Mouse (Mus musculus) cerebellum, postnatal 14 days (tissue): Measurements from ENCODE around the gene Dlk2.
A peak's percentile ranks its signal among the peaks of the same experiment; 100 is the strongest.

Experiments used
- DNase-seq, 2 experiments: peaks; one replicate each; pipeline ENCODE4 v3.0.0; 2021; ENCODE audit warnings: mixed read lengths in 2 of 2

The Dlk2 gene

DNA sequence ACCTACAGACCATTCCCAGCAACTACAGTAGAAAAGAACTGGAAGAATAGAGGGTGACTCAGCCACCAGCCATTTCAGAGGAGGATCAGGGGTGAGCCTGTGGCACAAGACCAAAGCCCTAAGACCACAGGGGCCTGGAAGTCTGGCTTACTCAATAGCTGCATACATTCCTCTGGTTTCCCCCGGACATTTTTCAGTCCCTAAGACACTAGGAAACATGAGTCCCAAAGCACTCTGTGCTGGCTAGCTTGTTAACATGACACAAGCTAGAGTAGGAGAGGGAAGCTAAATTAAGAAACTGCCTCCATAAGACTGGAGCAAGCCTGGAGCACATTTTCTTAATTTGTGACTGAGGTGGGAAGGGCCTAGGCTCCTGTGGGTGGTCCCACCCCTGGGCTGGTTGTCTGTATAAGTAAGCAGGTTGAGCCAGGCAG, 23.4 kb upstream of the Dlk2 start:
- no peak for DNase-seq

DNA sequence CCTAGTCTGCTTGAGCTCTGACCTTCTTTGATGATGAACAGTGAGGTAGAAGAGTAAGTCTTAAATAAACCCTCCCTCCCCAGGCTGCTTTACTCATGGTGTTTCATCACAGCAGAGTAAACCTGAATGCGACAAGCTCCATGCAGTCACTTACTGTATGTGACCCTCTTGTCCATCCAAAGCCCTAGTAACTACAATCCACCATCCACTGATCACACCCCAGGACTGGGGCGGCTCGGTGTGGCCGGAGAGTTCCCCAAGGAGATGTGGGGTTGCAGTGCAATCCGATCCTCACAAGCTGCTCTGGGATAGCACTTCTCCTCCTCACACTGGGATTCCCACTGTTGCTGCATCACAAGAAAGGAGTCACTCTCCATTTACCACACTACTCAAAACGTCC, 22.8 kb upstream of the Dlk2 start:
- no peak for DNase-seq

DNA sequence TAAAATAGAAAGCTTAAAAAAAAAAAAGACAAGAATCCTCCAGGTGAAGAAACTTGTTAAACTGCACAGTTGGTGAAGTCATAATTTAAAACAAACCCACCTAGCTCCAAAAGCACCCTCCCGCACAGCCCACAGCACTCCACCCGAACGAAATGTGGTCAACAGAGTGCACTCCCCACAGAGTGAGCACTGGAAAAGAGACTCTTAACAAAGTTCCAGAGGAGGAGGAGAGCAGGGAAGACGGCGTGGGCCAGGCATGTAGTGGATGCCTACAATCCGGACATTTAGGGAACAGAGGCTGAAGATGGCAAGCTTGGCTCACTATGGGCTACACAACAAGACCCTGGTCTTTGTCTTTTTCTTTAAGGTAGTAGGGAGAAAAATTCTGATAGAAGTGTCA, 22.2 kb upstream of the Dlk2 start:
- no peak for DNase-seq

DNA sequence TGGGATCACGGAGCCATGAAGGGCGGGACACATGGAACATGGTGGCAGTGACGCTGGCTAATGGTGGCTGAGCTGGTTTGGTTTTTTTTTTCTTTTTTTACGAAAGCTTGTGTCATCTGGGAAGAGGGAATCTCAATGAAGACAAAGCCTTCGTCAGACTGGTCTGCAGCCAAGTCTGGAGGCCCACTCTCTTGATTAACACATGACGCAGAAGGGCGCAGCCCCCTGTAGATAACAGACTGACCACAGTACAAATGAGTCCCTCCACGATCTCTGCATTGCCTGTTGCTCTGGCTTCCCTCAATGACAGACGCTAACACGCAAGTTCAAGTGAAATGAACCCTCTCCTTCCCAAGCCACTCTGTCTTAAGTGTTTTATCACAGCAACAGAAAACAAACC, 21.7 kb upstream of the Dlk2 start:
- DNase-seq: no peak

DNA sequence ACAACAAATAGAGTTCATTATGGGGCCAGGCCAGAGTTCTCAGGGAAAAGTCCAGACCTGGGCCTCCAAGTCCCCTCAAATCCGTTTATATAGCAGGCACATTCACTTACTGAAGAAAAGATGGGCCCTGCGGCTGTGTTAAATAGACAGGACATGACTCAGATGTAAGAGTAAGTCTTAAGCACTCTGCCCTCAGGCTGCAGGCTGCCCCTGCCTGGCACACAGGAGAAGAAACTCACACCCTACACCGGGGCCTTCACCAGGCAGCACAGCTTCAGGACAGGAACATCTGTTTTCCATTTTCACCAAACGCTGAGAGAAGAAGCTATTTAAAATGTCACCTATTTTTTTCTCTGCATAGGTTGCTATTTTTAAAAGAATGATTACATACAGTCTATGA, 19.6 kb upstream of the Dlk2 start:
- no peak for DNase-seq

DNA sequence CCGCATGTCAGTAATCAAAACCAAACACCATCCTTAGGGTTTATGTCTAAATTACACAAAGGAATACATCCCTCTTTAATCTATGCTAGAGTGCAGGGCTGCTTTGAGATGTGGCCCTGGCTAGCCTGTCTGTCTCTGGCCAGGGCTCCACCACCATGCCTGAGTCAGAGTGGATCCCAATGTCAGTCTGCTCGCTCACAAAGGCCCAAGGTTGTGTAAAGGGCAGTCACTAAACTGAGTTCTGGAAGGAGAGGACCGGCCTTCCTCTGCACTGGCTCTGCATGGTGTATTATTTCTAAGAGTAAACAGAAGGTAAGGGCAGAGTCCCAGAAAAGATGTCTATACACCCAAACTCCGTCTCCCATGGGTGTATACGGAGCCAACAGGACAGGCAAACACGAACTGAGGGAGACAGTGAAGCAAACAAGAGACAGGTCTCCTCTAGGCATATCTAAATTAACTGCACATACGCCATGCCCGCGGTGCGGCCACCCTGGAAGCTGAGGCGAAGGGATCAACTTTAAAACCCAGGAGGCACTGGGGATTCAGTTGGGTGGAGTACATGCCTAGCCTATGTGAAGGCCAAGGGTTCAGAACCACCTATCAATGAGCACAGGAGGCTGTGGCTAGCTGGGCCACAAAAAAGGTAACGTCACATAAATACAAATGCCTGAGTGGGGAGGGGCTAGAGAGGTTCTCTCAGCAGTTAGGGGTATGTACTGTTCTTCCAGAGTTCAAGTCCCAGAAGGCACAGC, 19.0 kb upstream of the Dlk2 start:
- no peak for DNase-seq

DNA sequence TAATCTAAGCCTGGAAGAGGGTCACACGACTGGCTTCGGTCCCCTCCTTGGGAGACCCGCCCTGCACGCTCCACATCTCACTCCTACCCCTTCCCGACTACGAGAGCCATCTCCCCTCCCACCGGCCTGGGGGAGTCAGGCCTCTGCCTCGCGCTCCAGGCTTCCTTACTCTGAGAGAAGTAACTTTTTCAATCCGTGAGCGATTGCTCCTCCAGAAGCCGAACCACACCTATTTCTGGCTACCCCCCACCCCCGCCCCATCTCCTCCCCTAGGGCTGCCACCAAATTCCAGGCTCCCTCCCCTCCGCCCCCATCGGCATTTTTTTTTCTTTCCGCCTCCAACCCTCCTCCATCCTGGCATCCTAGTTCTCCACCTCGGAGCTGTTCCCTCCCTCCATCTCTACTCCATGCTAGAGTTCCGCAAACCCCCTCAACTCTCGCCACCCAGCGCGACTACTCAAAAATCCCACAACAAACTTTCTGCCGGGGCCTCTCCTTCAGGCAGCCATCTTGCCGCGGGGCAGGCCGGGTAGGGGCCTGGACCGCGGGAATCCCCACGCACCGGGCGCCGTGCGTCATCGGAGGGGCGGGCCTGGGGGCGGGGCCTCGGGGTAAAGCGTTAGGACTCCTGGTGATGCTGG, 14.6 kb upstream of the Dlk2 start, which contains the start of gene Tjap1:
TSS of gene Tjap1 (minus strand) at position 544 of the 641 bp plus-strand sequence.
- DNase-seq: peak; percentile 90 to 93

DNA sequence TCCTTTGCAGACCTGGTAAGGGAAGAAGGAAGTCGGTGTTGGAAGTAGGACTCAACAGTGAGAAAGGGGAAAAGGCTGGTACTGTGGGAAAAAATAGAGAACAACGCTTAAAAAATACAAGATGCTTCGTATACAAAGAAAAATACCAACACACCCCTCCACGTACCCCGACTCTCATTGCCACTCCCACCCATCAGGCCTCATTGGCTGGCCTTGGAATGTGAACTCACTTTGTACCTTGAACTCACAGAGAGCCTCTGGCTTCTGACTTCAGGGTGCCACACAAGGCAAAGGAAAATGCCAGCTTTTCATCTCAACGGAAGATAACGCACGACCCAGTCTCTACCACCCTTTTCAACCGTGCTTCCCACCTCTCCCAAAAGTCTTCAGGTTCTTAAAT, 14.1 kb upstream of the Dlk2 start:
- no peak for DNase-seq

DNA sequence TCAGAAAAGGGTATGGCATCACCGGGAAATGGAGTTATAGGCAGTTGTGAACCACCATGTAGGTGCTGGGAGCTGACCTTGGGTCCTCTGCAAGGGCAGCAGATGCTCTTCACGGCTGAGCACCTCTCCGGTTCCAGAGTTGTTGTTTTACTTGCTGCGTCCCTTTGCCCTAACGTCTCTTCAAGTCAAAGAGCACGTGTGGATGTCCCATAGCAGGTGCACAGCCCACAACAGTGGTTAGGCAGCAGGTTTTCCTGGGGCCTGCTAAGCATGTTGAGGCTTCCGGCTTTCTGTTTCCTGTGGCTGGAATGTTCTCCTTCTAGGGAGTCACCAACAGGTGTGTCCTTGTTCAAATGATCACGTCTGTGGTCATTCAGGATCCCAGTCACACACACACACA, 13.3 kb upstream of the Dlk2 start:
- DNase-seq: no peak

DNA sequence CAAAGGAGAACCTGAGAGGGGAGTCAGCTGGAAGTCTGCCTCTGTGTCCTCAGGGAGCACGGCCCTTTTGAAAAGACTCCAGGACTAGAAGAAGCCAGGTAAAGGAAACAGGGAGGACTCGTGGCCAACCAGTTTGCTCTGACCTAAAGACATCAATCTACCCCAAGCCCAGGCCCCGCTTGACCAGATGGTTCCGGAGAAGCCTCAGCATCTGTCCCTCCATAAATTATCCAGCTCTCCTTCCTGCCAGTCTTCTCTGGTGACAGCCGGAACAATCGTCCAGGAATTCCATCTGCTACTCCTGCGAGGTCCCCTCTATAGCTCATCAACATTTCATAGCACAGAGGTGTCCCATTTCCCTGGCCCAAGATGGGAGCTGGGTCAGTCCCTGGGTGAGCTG, 12.6 kb upstream of the Dlk2 start:
- no peak for DNase-seq

DNA sequence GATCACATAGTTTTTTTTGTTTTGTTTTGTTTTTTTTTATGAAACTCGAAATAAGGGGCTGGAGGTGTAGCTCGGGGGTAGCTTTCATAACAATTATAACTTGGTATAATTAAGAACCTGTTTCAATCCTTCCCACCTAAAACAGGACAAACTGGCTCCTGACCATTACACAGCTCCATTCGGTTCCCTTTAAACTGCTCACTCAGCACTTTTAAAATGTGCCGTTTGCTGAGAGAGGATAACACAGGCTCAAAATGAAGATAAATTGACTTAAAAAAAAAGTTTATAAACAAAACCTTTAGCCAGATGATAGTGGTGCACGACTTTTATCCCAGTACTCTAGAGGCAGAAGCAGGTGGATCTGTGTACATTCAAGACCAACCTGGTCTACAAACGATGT, 11.8 kb upstream of the Dlk2 start:
- no peak for DNase-seq

DNA sequence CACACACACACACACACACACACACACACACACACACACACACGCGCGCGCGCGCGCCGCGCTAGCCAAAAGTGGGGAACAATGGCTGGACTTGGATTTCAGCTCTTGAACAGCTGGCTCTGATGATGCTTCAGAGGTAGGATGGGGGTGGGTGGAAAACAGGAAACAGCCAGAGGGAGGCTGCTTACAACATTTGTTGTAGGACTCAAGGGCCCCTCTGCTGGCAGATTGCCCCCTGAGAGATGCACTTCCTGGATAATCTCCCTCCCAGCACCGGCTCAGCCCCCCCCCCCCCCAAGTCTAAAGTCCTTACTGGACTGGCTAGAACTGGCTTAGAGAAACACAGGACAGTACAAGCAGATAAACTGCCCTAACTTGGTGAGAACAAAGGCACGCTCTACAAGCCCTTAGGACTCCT, 9.5 kb upstream of the Dlk2 start:
- no peak for DNase-seq

DNA sequence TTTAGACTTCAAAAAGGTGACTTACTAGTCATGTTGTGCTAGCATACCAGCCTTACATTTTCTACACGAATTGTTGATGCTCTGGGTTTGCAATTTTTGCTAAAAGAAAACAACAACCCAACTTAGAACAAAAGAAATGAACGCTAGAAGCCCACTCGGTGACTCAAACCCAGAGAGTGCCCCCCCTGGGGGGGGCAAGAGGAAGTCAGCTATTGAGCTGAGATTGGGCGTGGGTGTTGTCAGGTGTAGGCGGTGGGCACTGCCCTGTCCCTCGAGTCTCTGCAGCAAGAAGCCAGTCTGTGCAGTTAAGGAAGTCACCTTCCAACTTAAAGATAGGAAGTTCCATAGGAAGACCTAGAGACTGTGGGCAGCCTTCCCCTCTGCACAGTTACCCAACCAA, 620 bp upstream of the Dlk2 start:
- DNase-seq: no peak

DNA sequence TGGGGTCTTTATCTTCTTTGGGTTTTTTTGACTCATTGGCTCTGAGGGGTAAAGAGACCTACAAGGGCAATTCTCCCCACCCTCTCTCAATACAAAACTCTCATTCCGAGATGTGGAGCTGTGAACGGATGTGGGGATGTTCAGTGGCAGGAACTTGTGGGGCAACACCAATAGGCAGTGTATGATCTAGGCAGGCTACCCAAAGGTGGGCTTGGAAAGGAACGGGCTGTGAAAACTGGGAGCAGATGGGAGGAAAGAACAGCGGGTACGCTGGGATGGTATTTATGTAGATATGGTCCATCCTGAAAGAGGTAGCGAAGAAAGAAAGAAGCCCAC, 225 bp upstream of the Dlk2 start:
- DNase-seq: no peak

DNA sequence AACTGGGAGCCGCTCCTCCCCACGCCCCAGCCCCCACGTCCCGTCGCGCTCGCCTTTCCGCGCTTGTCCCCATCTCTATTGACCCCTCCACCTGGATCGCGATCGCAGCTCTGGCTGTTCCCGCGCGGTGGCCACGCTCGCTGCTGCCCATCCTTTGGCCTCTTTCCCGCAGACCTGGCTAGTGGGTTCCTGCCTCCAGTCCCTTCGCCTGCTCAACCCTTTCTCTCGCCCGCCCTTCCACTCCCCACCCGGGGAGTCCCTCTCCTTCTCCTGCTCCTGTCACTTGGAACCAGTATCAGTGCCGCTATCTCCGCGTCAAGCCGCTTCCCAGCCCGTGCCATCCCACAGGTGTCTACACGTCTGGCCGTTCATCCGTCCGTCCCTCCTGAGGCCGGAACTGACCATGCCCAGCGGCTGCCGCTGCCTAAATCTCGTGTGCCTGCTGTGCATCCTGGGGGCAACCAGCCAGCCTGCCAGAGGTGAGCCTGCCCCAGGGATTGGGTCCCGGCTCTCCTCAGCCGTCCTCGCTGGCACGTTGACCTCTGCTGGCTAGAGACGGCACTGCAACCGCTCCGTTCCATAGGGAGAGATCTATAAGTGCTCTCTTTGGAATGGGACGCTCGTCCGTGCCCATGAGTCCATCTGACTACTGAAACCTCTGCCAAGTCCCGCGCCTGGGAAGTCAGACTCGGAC, 1.1 kb downstream of the Dlk2 start:
- DNase-seq: peak; percentile 89 to 90

DNA sequence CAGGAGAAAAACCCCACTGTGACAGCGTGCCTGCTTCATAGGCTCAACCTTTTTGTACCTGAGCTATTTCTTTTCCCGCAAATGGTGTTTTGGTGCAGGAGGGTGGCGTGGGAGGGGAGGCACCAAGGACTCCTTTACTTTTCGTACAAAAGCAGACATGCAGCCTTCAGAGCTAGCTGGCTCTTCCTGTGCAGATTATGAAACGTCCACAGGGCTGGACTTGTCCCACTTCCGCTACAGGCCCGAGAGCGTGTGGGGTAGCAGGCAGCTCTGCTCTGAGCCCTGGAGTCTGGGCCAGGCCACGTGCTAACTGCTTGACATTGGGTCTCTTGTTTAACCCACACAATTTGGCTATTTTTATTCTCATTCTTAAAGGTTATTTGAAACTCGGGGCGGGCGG, 4.7 kb downstream of the Dlk2 start:
- DNase-seq: no peak

DNA sequence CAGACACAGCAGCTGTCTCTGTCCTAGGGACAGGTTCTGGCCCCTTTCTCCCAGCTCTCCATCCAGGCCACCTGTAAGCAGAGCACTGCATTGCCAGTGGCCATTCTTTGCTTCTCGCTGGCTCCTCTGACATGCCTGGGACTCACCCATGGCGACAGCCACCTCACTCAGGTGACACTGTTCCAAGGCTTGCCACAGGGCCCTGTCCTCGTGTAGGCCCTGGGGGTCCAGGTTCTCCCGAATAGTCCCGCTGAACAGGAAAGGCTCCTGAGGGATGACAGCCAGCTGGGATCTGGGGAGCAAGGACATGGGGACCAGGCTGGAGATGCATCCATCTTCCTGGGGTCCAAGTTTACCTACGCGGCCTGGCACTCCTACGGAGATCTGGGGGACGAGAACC, 7.0 kb downstream of the Dlk2 start:
- no peak for DNase-seq

DNA sequence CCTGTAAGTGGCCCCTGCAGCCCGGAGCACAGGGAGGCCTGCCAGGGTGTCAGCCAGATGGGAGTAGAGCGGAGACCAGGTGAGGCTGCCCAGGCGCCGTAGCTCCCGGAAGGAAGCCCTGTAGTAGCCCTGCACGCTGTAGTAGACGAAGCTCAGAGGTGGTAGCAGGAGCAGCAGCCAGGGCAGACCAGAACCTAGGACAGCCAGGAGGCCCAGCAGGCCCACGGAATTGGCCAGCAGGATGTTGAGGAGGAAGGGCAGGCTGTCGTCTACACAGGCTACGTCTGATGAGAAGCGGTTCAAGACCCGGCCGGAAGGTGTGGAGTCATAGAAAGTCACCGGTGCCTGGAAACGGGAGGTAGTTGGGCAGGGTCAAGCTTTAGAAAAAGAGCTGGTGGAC, 9.7 kb downstream of the Dlk2 start:
- no peak for DNase-seq

DNA sequence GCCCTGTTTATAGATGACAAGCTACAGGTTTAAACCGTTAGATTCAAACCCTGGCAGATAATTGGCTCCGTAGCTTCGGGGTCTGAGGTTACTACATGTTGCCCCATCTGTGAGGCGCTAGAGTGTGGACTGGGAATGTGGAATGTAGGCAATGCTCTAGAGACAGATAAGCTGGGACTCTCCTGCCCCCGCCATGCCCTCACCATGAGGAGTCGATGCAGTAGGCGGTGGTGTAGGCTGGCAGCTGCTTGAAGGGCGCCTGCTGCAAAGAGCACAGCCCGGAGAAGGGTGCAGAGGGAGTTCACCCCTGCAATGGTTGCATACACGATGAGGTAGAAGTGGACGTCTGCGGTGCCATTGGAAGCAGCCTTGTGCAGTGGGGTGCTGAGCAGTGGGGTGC, 12.6 kb downstream of the Dlk2 start:
- no peak for DNase-seq

DNA sequence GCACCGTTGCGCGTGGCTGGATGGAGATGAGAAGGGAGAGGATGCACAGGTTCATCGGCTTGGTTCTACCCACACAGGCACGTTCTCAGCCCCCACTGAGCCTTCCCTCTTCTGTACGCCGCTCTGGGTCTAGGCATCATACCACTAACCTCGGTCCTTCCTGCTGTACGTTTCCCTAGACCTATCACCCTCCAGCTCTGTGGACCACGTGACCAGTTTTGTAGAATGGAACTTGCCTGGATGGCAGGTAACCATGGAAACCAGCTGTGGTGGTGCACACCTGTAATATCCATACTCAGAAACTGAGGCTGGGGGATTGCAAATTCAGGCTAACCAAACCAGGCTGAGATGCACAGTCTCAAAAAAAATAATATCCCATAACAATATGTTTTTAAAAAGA, 13.3 kb downstream of the Dlk2 start:
- DNase-seq: no peak

DNA sequence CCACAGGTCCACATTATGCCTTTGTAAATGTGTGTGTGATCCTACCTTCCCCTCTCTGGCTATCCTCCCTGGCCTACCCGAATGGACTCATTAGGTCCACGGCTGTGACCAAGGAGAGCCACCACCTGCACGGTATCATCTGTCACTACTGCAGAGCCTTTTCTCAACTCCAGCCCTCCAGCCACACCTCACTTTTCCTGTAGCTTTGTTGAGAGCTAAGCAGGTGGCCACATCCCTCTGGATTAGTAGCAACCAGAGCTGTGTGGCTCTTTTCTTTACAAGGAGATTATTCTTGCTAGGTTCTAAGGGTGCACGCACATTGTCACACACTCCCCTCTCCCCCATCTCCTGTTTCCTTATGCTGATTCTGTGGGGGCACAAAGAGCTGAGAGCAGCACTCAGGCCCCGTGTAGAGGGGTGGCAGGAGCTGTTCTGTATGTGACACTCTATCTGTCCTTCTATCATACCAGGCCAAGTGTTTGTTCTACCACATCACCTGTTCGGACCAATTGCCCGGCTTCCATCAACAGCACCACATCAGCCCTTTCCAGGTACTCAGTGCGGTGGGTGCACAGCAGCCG, 16.0 kb downstream of the Dlk2 start:
- DNase-seq: no peak

DNA sequence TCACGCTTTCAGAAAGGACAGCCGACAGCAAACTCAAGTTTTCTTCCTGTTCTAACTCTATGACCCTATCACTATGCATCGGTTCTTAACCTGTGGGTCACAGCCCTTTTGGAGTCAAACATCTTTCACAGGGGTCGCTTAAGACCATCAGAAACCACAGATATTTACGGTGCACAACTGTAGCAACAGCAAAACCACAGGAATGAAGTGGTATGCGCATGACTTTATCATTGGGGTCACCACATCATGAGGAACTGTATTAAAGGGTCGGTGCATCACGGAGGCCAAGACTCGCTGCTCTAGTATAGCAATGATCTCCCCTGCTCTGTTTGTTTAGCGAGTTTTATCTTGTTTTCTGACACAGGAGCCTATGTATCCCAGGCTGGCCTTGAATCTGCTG, 18.6 kb downstream of the Dlk2 start:
- DNase-seq: no peak

DNA sequence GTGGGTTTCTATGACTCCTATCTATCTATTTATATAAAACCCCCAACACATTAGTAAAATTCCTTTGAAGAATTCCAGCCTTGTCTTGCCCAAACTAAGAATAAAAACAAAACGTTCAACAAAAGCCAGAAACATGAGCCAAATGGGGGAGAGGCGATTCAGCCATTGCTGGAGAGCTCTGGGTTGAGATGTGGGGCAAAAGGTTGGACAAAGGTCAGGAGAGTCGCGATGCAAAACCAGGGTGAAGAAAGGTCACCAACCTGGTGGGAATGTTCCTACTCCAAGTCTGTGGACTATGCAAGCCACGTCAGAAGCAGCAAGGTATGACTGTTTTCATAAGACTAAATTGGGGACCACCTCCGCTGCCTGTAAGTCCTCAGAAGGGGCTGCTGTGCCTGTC, 23.3 kb downstream of the Dlk2 start:
- DNase-seq: no peak
